Mouse (Mus musculus) kidney, adult 2 months (tissue): ENCODE measurements around the gene Frmd4a. TPM values are rescaled to one million over a fixed set of nuclear protein-coding genes. Genes with fewer than 3 reads are reported as not detected.
A peak's percentile ranks its signal among the peaks of the same experiment; 100 is the strongest.

Source experiments
- DNase-seq: peaks from one replicate; pipeline ENCODE4 v3.0.0; 2021
- H3K27ac ChIP-seq: fragments of 200-500 bp; 2 replicates; pipeline ENCODE4 v1.5.1; 2012; ENCODE audit warnings: low read depth, low read length, control low read depth, inconsistent platforms; ENCODE audit not compliant: insufficient read depth
- H3K27me3 ChIP-seq: fragments of 200-500 bp; replicated peaks from 2 replicates; pipeline ENCODE4 v1.6.1; 2012; ENCODE audit warnings: mild to moderate bottlenecking, moderate library complexity, low read length, inconsistent platforms; ENCODE audit not compliant: control insufficient read depth, insufficient read depth
- H3K36me3 ChIP-seq: fragments of 200-500 bp; 2 replicates; pipeline ENCODE4 v1.6.1; 2012; ENCODE audit warnings: mild to moderate bottlenecking, moderate library complexity, low read length, inconsistent platforms; ENCODE audit not compliant: control insufficient read depth, insufficient read depth
- H3K4me1 ChIP-seq: fragments of 200-500 bp; 2 replicates; pipeline ENCODE4 v1.6.1; 2011; ENCODE audit warnings: low read length; ENCODE audit not compliant: control insufficient read depth, insufficient read depth
- H3K4me3 ChIP-seq: fragments of 200-500 bp; 2 replicates; pipeline ENCODE4 v1.5.1; 2011; ENCODE audit warnings: mild to moderate bottlenecking, low read depth, low read length, control low read depth; ENCODE audit not compliant: insufficient read depth
- CTCF ChIP-seq: fragments of 200-500 bp; conservative IDR thresholded peaks from 2 replicates; pipeline ENCODE4 v1.5.1; 2011; ENCODE audit warnings: low read depth, mild to moderate bottlenecking, control low read depth, low read length, moderate library complexity, mixed read lengths; ENCODE audit not compliant: insufficient read depth, insufficient read length
- POLR2A ChIP-seq: fragments of 200-500 bp; IDR thresholded peaks from one replicate; pipeline ENCODE4 v1.6.1; 2011; ENCODE audit warnings: low read depth, low read length, control low read depth
- WGBS: fragments of 180-500 bp; shearing (Covaris S2); methylation state at CpG from one replicate; pipeline ENCODE4 v1.1.7; 2018; 5-methylcytosine and 5-hydroxymethylcytosine counted together
- polyA plus RNA-seq: library from polyadenylated mRNA; depleted of rRNA; stranded (reverse); fragments of >200 nt; gene quantifications from 2 replicates; pipeline ENCODE4 v1.2.3, GENCODE M21; 2012

Frmd4a gene
- polyA plus RNA-seq, 1 experiment, result 5.8 TPM

GRCm38 (mm10) chr2:4137493-4137892, 120.0 kb downstream of the Frmd4a start:
- Histone ChIP-seq H3K4me3 (no peak overlapping the region), H3K27me3 (no peaks in the 10 kb centered on the region), H3K27ac (no peak overlapping the region), H3K36me3 (no peaks in the 10 kb centered on the region), H3K4me1 (no peaks in the 10 kb centered on the region)
- WGBS, result 88% methylated on average over 3 of the region's 3 CpGs
- DNase-seq, result no peak
- TF ChIP-seq CTCF (no peak), POLR2A (no peak)

- no peaks in the 10 kb centered on the region for H3K36me3 ChIP-seq
- TF ChIP-seq POLR2A (no peak), CTCF (no peak)
- no peaks in the 10 kb centered on the region for H3K4me1 ChIP-seq
- no peak overlapping the region for H3K27ac ChIP-seq
- DNase-seq, result no peak
- WGBS, result 59% methylated on average over 4 of the region's 4 CpGs
- no peak overlapping the region for H3K4me3 ChIP-seq
- H3K27me3 ChIP-seq, result no peaks in the 10 kb centered on the region
These were observed 124.9 kb downstream of the Frmd4a start for GRCm38 (mm10) chr2:4142221-4142950.

- Histone ChIP-seq H3K27ac (no peak overlapping the region), H3K27me3 (no peaks in the 10 kb centered on the region), H3K4me1 (no peaks in the 10 kb centered on the region), H3K4me3 (no peak overlapping the region), H3K36me3 (no peaks in the 10 kb centered on the region)
- TF ChIP-seq CTCF (no peak), POLR2A (no peak)
- DNase-seq, result no peak
- 79% methylated on average over 4 of the region's 4 CpGs for WGBS
These were observed 126.9 kb downstream of the Frmd4a start for GRCm38 (mm10) chr2:4144424-4144823.

- no peak overlapping the region for H3K4me3 ChIP-seq
- no peak overlapping the region for H3K27ac ChIP-seq
- no peaks in the 10 kb centered on the region for H3K4me1 ChIP-seq
- WGBS, result 11% methylated on average over 14 of the region's 14 CpGs
- no peak for DNase-seq
- no peaks in the 10 kb centered on the region for H3K36me3 ChIP-seq
- no peaks in the 10 kb centered on the region for H3K27me3 ChIP-seq
- no peak for TF ChIP-seq CTCF
- TF ChIP-seq POLR2A, result no peak
These were observed 135.1 kb downstream of the Frmd4a start for GRCm38 (mm10) chr2:4152521-4153040.

GRCm38 (mm10) chr2:4153131-4153631, 135.7 kb downstream of the Frmd4a start:
- TF ChIP-seq POLR2A (no peak), CTCF (no peak)
- DNase-seq, result peak; percentile 1
- Histone ChIP-seq H3K27ac (no peak overlapping the region), H3K4me3 (0 out of 2 replicates have a peak overlapping the region, but pooled peaks have one; percentile 3), H3K36me3 (no peaks in the 10 kb centered on the region), H3K27me3 (no peaks in the 10 kb centered on the region), H3K4me1 (no peaks in the 10 kb centered on the region)
- WGBS, result 4% methylated on average over 16 of the region's 16 CpGs

- Histone ChIP-seq H3K36me3 (no peaks in the 10 kb centered on the region), H3K27me3 (no peaks in the 10 kb centered on the region), H3K27ac (no peak overlapping the region), H3K4me1 (no peaks in the 10 kb centered on the region), H3K4me3 (no peak overlapping the region)
- TF ChIP-seq POLR2A, result no peak
- TF ChIP-seq CTCF, result no peak
- DNase-seq, result no peak
- WGBS, result 51% methylated on average over 5 of the region's 5 CpGs
These were observed 136.6 kb downstream of the Frmd4a start for GRCm38 (mm10) chr2:4154036-4154653.

GRCm38 (mm10) chr2:4154654-4155047, 137.1 kb downstream of the Frmd4a start:
- no peak overlapping the region for H3K27ac ChIP-seq
- H3K27me3 ChIP-seq, result no peaks in the 10 kb centered on the region
- H3K4me3 ChIP-seq, result no peak overlapping the region
- no peak for DNase-seq
- no peaks in the 10 kb centered on the region for H3K4me1 ChIP-seq
- TF ChIP-seq POLR2A, result no peak
- TF ChIP-seq CTCF, result no peak
- WGBS, result 71% methylated on average over 4 of the region's 4 CpGs
- no peaks in the 10 kb centered on the region for H3K36me3 ChIP-seq
